Mouse (Mus musculus) lung, postnatal 4 days (tissue): ENCODE results near the gene Fndc10.
"Not testable (repeated sequence)": the region's sequence is repeated elsewhere in the genome, so short reads cannot be mapped to it uniquely, and the experiment has no call there.

Source experiments
- DNase-seq, 2 experiments: peaks; one replicate each; pipeline ENCODE4 v3.0.0; 2021

Gene Fndc10

DNA sequence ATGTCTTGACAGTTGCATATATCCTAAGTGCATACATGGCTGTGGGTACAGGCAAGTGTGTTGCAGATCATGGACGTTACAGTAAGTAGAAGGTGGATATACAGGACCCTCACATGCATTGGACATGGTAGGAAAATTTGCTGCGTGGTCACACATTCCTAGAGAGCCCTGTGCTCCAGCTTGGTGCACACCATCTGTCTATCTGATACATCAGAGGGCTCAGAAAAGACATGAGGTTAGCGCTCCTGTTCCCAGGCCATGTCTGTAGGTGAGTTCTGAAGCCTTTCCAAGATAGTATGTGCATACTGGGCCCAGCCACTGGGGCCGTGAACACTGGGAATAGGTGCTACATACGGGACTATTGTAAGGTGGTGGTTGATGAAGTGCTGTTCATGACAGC, 42.3 kb downstream of the Fndc10 start:
- no peak for DNase-seq

- no peak for DNase-seq
Measured at GRCm38 (mm10) chr4:155738262-155738661, 44.1 kb downstream of the Fndc10 start.

DNA sequence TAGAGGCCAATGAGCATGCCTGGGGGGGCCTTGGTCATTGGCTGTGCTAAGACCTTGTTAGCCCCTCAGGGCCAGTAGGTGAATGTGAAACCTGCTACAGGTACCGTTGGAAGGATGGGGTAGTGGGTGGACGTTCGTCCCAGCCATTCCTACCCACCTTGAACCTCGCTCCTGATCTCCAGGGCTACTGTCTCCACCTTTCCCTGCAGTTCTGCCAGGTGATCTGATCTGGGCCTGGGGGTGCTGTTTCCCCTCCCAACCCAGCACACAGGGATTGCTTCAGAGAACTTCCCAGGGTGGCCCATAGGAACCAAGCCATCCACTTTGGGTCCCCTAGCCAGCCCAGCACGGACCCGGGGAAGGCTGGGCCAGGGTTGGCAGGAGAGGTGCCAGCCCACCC, 45.0 kb downstream of the Fndc10 start:
- DNase-seq = no peak

- DNase-seq = no peak
Measured at GRCm38 (mm10) chr4:155739741-155740636, 45.8 kb downstream of the Fndc10 start.

- DNase-seq = not testable (repeated sequence)
Measured at GRCm38 (mm10) chr4:155740681-155741080, 46.5 kb downstream of the Fndc10 start.

DNA sequence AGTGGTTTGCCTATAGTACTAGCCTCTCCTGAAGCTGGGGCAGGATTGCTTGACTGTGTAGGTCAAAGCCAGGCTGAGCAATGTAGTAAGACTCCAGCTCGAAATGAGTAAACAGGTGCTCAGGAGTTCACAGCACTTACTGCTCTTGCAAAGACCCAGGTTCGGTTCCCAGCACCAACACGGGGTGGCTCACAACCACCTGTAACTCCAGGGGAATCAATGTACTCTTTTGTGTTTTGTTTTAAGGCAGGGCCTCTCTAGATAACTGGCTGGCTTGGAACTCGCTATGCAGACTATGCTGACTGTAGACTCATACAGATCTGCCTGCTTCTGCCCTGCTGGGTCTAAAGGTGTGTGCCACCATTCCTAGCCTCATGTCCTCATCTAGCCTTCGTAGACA, 48.5 kb downstream of the Fndc10 start:
- no peak for DNase-seq

- no peak for DNase-seq
Measured at GRCm38 (mm10) chr4:155744474-155744873, 50.3 kb downstream of the Fndc10 start.

DNA sequence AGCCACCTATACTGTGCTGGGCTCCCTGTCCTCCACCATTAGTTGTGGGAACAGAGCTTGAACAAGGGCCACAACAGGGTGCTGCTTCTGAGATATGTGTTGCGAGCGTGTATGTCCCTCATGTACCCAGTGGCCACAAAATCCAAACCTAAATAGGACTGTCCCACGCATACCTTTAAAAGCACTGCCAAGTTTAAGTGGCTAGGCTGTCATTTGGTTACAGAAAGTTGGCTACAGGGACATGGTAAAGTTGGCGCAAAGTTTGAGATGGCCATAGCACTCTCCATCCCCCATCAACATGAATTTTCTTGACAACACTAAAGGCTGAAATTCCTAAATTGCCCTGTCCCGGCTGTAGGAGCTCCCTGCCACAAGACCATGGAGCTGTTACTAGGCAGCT, 51.0 kb downstream of the Fndc10 start:
- DNase-seq = no peak
